Comparison of ENCODE assay signal across 8 mouse cellular contexts in the genomic region with DNA sequence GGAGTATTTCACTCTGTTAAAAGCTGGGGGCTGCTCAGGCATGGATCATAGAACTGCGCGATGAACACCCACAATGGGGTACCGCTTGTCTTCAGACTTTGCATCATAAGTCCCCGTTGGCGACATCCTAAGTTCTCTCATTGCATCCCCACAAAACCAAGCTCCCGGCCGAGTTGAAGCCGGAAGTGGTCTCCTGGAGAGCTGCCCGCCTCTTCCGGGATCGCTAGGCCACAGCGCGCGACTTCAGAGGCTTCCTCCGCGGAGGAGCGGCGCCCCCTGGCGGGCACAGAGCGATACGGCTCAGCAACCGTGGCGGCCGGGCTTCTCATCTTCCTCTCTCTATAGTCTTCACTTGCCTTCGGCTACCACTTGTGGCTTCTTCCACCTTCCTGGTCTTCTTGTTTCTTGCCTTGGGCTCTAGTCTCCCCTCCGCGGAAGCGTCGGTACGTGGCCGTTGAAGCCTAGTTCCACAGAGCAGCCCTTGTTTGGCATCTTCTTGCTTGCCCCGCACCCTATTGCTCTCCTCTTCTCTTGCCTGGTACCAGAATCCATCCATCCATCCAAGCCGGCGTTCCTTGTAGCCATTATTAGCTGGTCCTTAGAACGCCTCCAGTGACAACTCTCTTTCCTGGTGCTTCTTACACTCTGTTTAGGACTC. TPM values are rescaled to one million over a fixed set of nuclear protein-coding genes. Genes with fewer than 3 reads are reported as not detected.
DNase-seq lines count a peak whose midpoint lies in the region; ATAC-seq lines count a peak whose summit lies in the region.

No protein-coding gene starts in this region.

- peak; percentile 83 for ATAC-seq in hindbrain, embryonic 15.5 days (ENCODE audit: low FRiP score, low read depth)

- no peaks in the 10 kb centered on the region; the same call in 1 of the 2 replicates for H3K79me2 ChIP-seq in macrophage (ENCODE audit: inconsistent target)

- H3K9me3 ChIP-seq in hindbrain, embryonic 15.5 days: no peaks in the 10 kb centered on the region

- peak overlapping the region; percentile 64 for H3K4me2 ChIP-seq in hindbrain, embryonic 15.5 days

- H3K4me3 ChIP-seq in hindbrain, embryonic 15.5 days: peak overlapping the region; percentile 38
- peak overlapping the region; percentile 46 for H3K4me3 ChIP-seq in macrophage (ENCODE audit: inconsistent target)

- no peaks in the 10 kb centered on the region for H3K36me3 ChIP-seq in hindbrain, embryonic 15.5 days
- H3K36me3 ChIP-seq in macrophage (ENCODE audit: inconsistent target): no peaks in the 10 kb centered on the region

- DNase-seq in R1 (ENCODE audit: low read depth, low spot score): peak; percentile 92
- DNase-seq in cerebellum, postnatal 25 days: peak; percentile 96 to 98
- peak; percentile 89 to 93 for DNase-seq in frontal cortex, postnatal 36 days (ENCODE audit: low spot score in 2 of 2)
- peak; percentile 93 to 96 for DNase-seq in left cerebral cortex, adult 18-20 months (ENCODE audit: low spot score in 2 of 2)
- peak; percentile 81 for DNase-seq in retina, postnatal 7 days (ENCODE audit: low read depth, low spot score)
- peak; percentile 82 to 85 for DNase-seq in urinary bladder, adult 18-20 months (ENCODE audit: low spot score in 2 of 2)

- H3K27me3 ChIP-seq in hindbrain, embryonic 15.5 days: no peaks in the 10 kb centered on the region

- 6% methylated on average over 35 of the region's 35 CpGs for WGBS in hindbrain, embryonic 15.5 days
- 2% methylated on average over 35 of the region's 35 CpGs for WGBS in macrophage (ENCODE audit: missing documents)

- peaks cover 15% of the 10 kb centered on the region for H3K4me1 ChIP-seq in hindbrain, embryonic 15.5 days (replicated peaks)

- peak overlapping the region; percentile 48; the same call in 1 of the 2 replicates for H3K27ac ChIP-seq in hindbrain, embryonic 15.5 days (replicated peaks)
- peak overlapping the region; percentile 49 for H3K27ac ChIP-seq in macrophage

- peak overlapping the region; percentile 42 for H3K9ac ChIP-seq in hindbrain, embryonic 15.5 days

RNA-seq across cellular contexts. Expression of a gene that starts 9.5 kb away (rescaled TPM):
- 332 and 343 TPM in 2 replicates for polyA plus RNA-seq in hindbrain, embryonic 15.5 days (2015; fragmentation: Nextera tagmentation; extraction: Ambion mirVana)
- total RNA-seq in left cerebral cortex, adult 18-20 months (2021): 100 to 1,000 TPM; 222 to 239 TPM
- 100 to 1,000 TPM in 23 of 26 experiments, 10 to 100 TPM in 3; 71.0 to 453 (median 221) TPM for total RNA-seq in macrophage (2018; cell fraction: chromatin; rRNA removed)
- 100 to 1,000 TPM; 541 to 697 (median 633) TPM for total RNA-seq in macrophage (2018; cell fraction: cytosol; rRNA removed)
- 100 to 1,000 TPM; 118 to 431 (median 271) TPM for total RNA-seq in macrophage (2018; cell fraction: nucleus; rRNA removed)
- 624 to 802 TPM (median 682 TPM) in 3 replicates for polyA plus RNA-seq in macrophage (2018)

RNA-seq across cellular contexts. Expression of a gene that starts 24.7 kb away (rescaled TPM):
- polyA plus RNA-seq in hindbrain, embryonic 15.5 days (2015; fragmentation: Nextera tagmentation; extraction: Ambion mirVana): 41.4 and 43.3 TPM in 2 replicates
- 10 to 100 TPM; 66.6 to 84.4 TPM for total RNA-seq in left cerebral cortex, adult 18-20 months (2021)
- not detected for total RNA-seq in macrophage (2018; cell fraction: chromatin; rRNA removed)
- total RNA-seq in macrophage (2018; cell fraction: cytosol; rRNA removed): not detected
- total RNA-seq in macrophage (2018; cell fraction: nucleus; rRNA removed): not detected
- polyA plus RNA-seq in macrophage (2018): not detected in 3 replicates

RNA-seq across cellular contexts. Expression of a gene that starts 34.9 kb away (rescaled TPM):
- 2.0 and 3.6 TPM in 2 replicates for polyA plus RNA-seq in hindbrain, embryonic 15.5 days (2015; fragmentation: Nextera tagmentation; extraction: Ambion mirVana)
- under 1 TPM; 0.35 to 0.73 TPM for total RNA-seq in left cerebral cortex, adult 18-20 months (2021)
- 1 to 10 TPM in 8 of 26 experiments, not detected in 18; 2.2 to 2.9 (median 2.5) TPM for total RNA-seq in macrophage (2018; cell fraction: chromatin; rRNA removed)
- total RNA-seq in macrophage (2018; cell fraction: cytosol; rRNA removed): under 1 TPM in 1 of 26 experiments, not detected in 25; 0.14 TPM
- 1 to 10 TPM in 4 of 26 experiments, not detected in 22; 1.4 to 4.9 (median 1.9) TPM for total RNA-seq in macrophage (2018; cell fraction: nucleus; rRNA removed)
- not detected in 3 replicates for polyA plus RNA-seq in macrophage (2018)

RNA-seq across cellular contexts. Expression of a gene that starts 35.6 kb away (rescaled TPM):
- 4.6 and 5.1 TPM in 2 replicates for polyA plus RNA-seq in hindbrain, embryonic 15.5 days (2015; fragmentation: Nextera tagmentation; extraction: Ambion mirVana)
- total RNA-seq in left cerebral cortex, adult 18-20 months (2021): 1 to 10 TPM; 3.5 to 4.5 TPM
- total RNA-seq in macrophage (2018; cell fraction: chromatin; rRNA removed): 1 to 10 TPM in 3 of 26 experiments, under 1 TPM in 14, not detected in 9; 0.17 to 2.2 (median 0.60) TPM
- under 1 TPM in 3 of 26 experiments, not detected in 23; 0.03 to 0.14 (median 0.06) TPM for total RNA-seq in macrophage (2018; cell fraction: cytosol; rRNA removed)
- total RNA-seq in macrophage (2018; cell fraction: nucleus; rRNA removed): 1 to 10 TPM in 1 of 26 experiments, under 1 TPM in 4, not detected in 21; 0.11 to 1.0 (median 0.30) TPM
- polyA plus RNA-seq in macrophage (2018): not detected in 3 replicates

RNA-seq across cellular contexts. Expression of a gene that starts 57.2 kb away (rescaled TPM):
- polyA plus RNA-seq in hindbrain, embryonic 15.5 days (2015; fragmentation: Nextera tagmentation; extraction: Ambion mirVana): 16.3 and 17.3 TPM in 2 replicates
- total RNA-seq in left cerebral cortex, adult 18-20 months (2021): 10 to 100 TPM; 11.3 to 11.9 TPM
- total RNA-seq in macrophage (2018; cell fraction: chromatin; rRNA removed): 10 to 100 TPM in 7 of 26 experiments, 1 to 10 TPM in 19; 2.6 to 17.1 (median 7.9) TPM
- 10 to 100 TPM in 1 of 26 experiments, 1 to 10 TPM in 25; 3.3 to 10.4 (median 6.3) TPM for total RNA-seq in macrophage (2018; cell fraction: cytosol; rRNA removed)
- 10 to 100 TPM in 6 of 26 experiments, 1 to 10 TPM in 20; 2.1 to 27.4 (median 5.2) TPM for total RNA-seq in macrophage (2018; cell fraction: nucleus; rRNA removed)
- 4.4 to 25.0 TPM (median 10.0 TPM) in 3 replicates for polyA plus RNA-seq in macrophage (2018)

Comparison
In these comparisons a context has a peak if more than half of its experiments do, and no peak if none do; other contexts are left out.
1. Peak in every context shown above with its lines: DNase-seq, ATAC-seq, H3K4me3 ChIP-seq and H3K27ac ChIP-seq.
2. RNA of a gene that starts 24.7 kb away (polyA plus RNA-seq): 41.4 to 43.3 TPM in hindbrain, embryonic 15.5 days; not detected in macrophage; every median in the first group is over 10 times any median in the second.